Mouse (Mus musculus): ENCODE measurements around the gene Fbxw22. TPM values are rescaled to one million over a fixed set of nuclear protein-coding genes. Genes with fewer than 3 reads are reported as not detected.

Fbxw22 gene
- polyA plus RNA-seq (2014; fragmentation: Illumina TruSeq; extraction: RNeasy Lipid Tissue Mini Kit (QIAGEN cat#74804); ENCODE audit: low read depth, low replicate concordance), result not detected

GRCm38 (mm10) chr9:109404196-109404595 is at the start of gene Fbxw22:
Fbxw22 (minus strand) TSS chr9:109404296.

GRCm38 (mm10) chr9:109449040-109449439 is 44.9 kb upstream of the Fbxw22 start, which contains the start of gene Fbxw16:
Fbxw16 (minus strand) TSS chr9:109449140.

GRCm38 (mm10) chr9:109339559-109339958 is 64.5 kb downstream of the Fbxw22 start, which contains the start of gene Fbxw28:
Fbxw28 (minus strand) TSS chr9:109339659.

Other genes starting within 250 kb of the Fbxw22 start
- gene Fbxw21, start 242.3 kb downstream of the Fbxw22 start, polyA plus RNA-seq (2014; fragmentation: Illumina TruSeq; extraction: RNeasy Lipid Tissue Mini Kit (QIAGEN cat#74804); ENCODE audit: low read depth, low replicate concordance), result 0.35 TPM
- 0.42 TPM for gene Fbxw13, start 208.3 kb downstream of the Fbxw22 start, polyA plus RNA-seq (2014; fragmentation: Illumina TruSeq; extraction: RNeasy Lipid Tissue Mini Kit (QIAGEN cat#74804); ENCODE audit: low read depth, low replicate concordance)
- 0.85 TPM for gene Fbxw20, start 169.5 kb downstream of the Fbxw22 start, polyA plus RNA-seq (2014; fragmentation: Illumina TruSeq; extraction: RNeasy Lipid Tissue Mini Kit (QIAGEN cat#74804); ENCODE audit: low read depth, low replicate concordance)
- not detected for gene Fbxw14, start 116.6 kb downstream of the Fbxw22 start, polyA plus RNA-seq (2014; fragmentation: Illumina TruSeq; extraction: RNeasy Lipid Tissue Mini Kit (QIAGEN cat#74804); ENCODE audit: low read depth, low replicate concordance)
- not detected for gene Fbxw28, start 64.6 kb downstream of the Fbxw22 start, polyA plus RNA-seq (2014; fragmentation: Illumina TruSeq; extraction: RNeasy Lipid Tissue Mini Kit (QIAGEN cat#74804); ENCODE audit: low read depth, low replicate concordance)
- not detected for gene Fbxw16, start 44.8 kb upstream of the Fbxw22 start, polyA plus RNA-seq (2014; fragmentation: Illumina TruSeq; extraction: RNeasy Lipid Tissue Mini Kit (QIAGEN cat#74804); ENCODE audit: low read depth, low replicate concordance)
- not detected for gene Fbxw19, start 91.6 kb upstream of the Fbxw22 start, polyA plus RNA-seq (2014; fragmentation: Illumina TruSeq; extraction: RNeasy Lipid Tissue Mini Kit (QIAGEN cat#74804); ENCODE audit: low read depth, low replicate concordance)
- 0.28 TPM for gene Fbxw15, start 164.0 kb upstream of the Fbxw22 start, polyA plus RNA-seq (2014; fragmentation: Illumina TruSeq; extraction: RNeasy Lipid Tissue Mini Kit (QIAGEN cat#74804); ENCODE audit: low read depth, low replicate concordance)
- gene Fbxw24, start 221.8 kb upstream of the Fbxw22 start, polyA plus RNA-seq (2014; fragmentation: Illumina TruSeq; extraction: RNeasy Lipid Tissue Mini Kit (QIAGEN cat#74804); ENCODE audit: low read depth, low replicate concordance), result 0.14 TPM